Mouse (Mus musculus) lung, embryonic 16.5 days (tissue): Measurements from ENCODE around the gene Gtf2h1. TPM values are rescaled to one million over a fixed set of nuclear protein-coding genes. Genes with fewer than 3 reads are reported as not detected.
"Not testable (repeated sequence)": the region's sequence is repeated elsewhere in the genome, so short reads cannot be mapped to it uniquely, and the experiment has no call there.

Experiments used
- ATAC-seq: fragments of 200-750 bp; cut with Nextera tagmentation; 2 replicates; pipeline ENCODE4 v1.8.0; 2017; ENCODE audit warnings: low read depth, mild to moderate bottlenecking, moderate library complexity
- H3K27ac ChIP-seq: fragments of 300-500 bp; sonication (generic); 2 replicates; pipeline ENCODE4 v1.5.1; 2014; ENCODE audit warnings: mild to moderate bottlenecking, control low read depth, low read length
- H3K27me3 ChIP-seq: fragments of 300-500 bp; sonication (generic); 2 replicates; pipeline ENCODE4 v1.6.1; 2014; ENCODE audit warnings: low read depth, low read length, mixed read lengths; ENCODE audit not compliant: control insufficient read depth, insufficient read depth
- H3K36me3 ChIP-seq: fragments of 300-500 bp; sonication (generic); 2 replicates; pipeline ENCODE4 v1.6.1; 2014; ENCODE audit warnings: low read length; ENCODE audit not compliant: control insufficient read depth, insufficient read depth
- H3K4me1 ChIP-seq: fragments of 300-500 bp; sonication (generic); replicated peaks from 2 replicates; pipeline ENCODE4 v1.6.1; 2014; ENCODE audit warnings: low read length, mixed read lengths; ENCODE audit not compliant: control insufficient read depth, insufficient read depth
- H3K4me2 ChIP-seq: fragments of 300-500 bp; sonication (generic); 2 replicates; pipeline ENCODE4 v1.6.1; 2014; ENCODE audit warnings: low read depth, low read length, control low read depth
- H3K4me3 ChIP-seq: fragments of 300-500 bp; sonication (generic); 2 replicates; pipeline ENCODE4 v1.5.1; 2014; ENCODE audit warnings: mild to moderate bottlenecking, low read length, control low read depth
- H3K9ac ChIP-seq: fragments of 300-500 bp; sonication (generic); 2 replicates; pipeline ENCODE4 v1.6.1; 2014; ENCODE audit warnings: low read length, control low read depth
- H3K9me3 ChIP-seq: fragments of 300-500 bp; sonication (generic); 2 replicates; pipeline ENCODE4 v1.6.1; 2016; ENCODE audit warnings: low read length; ENCODE audit not compliant: control insufficient read depth
- WGBS: fragments of 180-500 bp; shearing (Covaris S2); extraction: QIAGEN DNeasy Blood & Tissue Kit; methylation state at CpG from one replicate; pipeline ENCODE4 v1.1.7; 2014; 5-methylcytosine and 5-hydroxymethylcytosine counted together
- polyA plus RNA-seq: library from polyadenylated mRNA; unstranded; fragments of >200 nt; fragmentation: Nextera tagmentation; extraction: Ambion mirVana; gene quantifications from 2 replicates; pipeline ENCODE4 v1.2.1, GENCODE M21; 2015

Gene Gtf2h1
- polyA plus RNA-seq, 1 experiment from 2014 or later, result 40.6 TPM

GRCm38 (mm10) chr7:46770706-46771105, 25.2 kb upstream of the Gtf2h1 start:
- no peak; the same call in 1 of the 2 replicates for ATAC-seq

GRCm38 (mm10) chr7:46789177-46789849, 6.6 kb upstream of the Gtf2h1 start:
- WGBS, result 83% methylated on average over 5 of the region's 5 CpGs
- H3K36me3 ChIP-seq, result peaks cover 19% of the 10 kb centered on the region
- ATAC-seq, result no peak

More at GRCm38 (mm10) chr7:46770706-46771105, 25.2 kb upstream of the Gtf2h1 start:
- Histone ChIP-seq H3K27me3 (no peaks in the 10 kb centered on the region), H3K27ac (no peak overlapping the region), H3K4me2 (no peak overlapping the region), H3K9ac (no peak overlapping the region), H3K9me3 (no peaks in the 10 kb centered on the region), H3K36me3 (peaks cover 12% of the 10 kb centered on the region), H3K4me1 (no peaks in the 10 kb centered on the region; the same call in 1 of the 2 replicates), H3K4me3 (no peak overlapping the region)
- 52% methylated on average over 4 of the region's 4 CpGs for WGBS

DNA sequence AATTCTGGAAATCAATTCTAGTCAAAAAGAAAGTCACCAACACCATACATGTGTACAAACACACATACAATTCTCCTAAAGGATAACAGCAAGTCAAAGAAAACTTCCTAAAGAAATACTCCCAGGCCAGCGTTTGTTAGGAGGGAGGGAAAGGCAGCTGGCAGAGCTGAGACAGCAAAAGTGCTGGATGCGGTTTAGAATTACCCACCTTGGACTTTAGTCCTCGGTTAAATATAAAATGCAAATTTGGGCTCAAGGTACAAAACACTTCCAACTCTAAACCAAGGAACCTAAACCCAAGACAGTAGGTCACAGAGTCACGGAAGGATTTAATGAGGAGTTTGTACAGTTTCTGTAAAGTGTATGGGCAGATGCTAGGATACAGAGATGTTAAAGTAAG, 2.0 kb upstream of the Gtf2h1 start:
- WGBS, result 85% methylated on average over 4 of the region's 4 CpGs
- peaks cover 15% of the 10 kb centered on the region for H3K4me1 ChIP-seq

More at GRCm38 (mm10) chr7:46789177-46789849, 6.6 kb upstream of the Gtf2h1 start:
- Histone ChIP-seq H3K27me3 (no peaks in the 10 kb centered on the region), H3K9ac (no peak overlapping the region), H3K4me3 (no peak overlapping the region), H3K4me1 (no peaks in the 10 kb centered on the region), H3K4me2 (no peak overlapping the region), H3K9me3 (no peaks in the 10 kb centered on the region), H3K27ac (no peak overlapping the region)

DNA sequence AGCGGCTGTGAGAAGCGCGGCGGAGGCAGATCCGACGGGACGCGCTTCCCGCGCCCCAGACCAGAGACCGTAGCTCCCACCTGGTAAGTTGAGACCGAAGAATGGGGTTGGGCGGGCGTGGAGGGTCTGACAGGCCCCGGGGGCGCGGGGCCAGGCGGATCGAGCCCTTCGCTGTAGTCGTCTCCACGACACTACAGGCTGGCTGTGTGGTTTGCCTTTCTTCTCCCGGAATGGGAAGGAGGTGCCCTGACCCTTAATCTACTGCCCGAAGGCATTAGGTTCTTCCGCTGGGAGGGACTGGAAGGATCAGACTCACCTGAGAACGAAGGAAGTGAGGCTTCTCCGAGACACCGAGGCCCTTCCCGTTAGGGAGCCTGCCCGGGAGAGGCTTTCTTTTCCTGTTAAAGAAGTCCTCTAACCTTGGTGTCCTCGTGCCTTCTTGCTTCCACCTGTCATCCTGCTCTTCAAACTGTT, 340 bp downstream of the Gtf2h1 start:
- Histone ChIP-seq H3K4me3 (peak overlapping the region; percentile 84), H3K4me2 (peak overlapping the region; percentile 78), H3K36me3 (peaks cover 6% of the 10 kb centered on the region), H3K27me3 (no peaks in the 10 kb centered on the region), H3K27ac (peak overlapping the region; percentile 30), H3K9me3 (no peaks in the 10 kb centered on the region), H3K9ac (peak overlapping the region; percentile 92), H3K4me1 (peaks cover 15% of the 10 kb centered on the region)
- no peak; the same call in 1 of the 2 replicates for ATAC-seq
- WGBS, result under 1% methylated on average over 31 of the region's 31 CpGs

More for the DNA sequence above, 2.0 kb upstream of the Gtf2h1 start:
- Histone ChIP-seq H3K4me3 (no peak overlapping the region), H3K36me3 (no peaks in the 10 kb centered on the region), H3K4me2 (no peak overlapping the region), H3K27me3 (no peaks in the 10 kb centered on the region), H3K27ac (no peak overlapping the region), H3K9me3 (no peaks in the 10 kb centered on the region), H3K9ac (no peak overlapping the region)
- ATAC-seq, result no peak

GRCm38 (mm10) chr7:46796779-46797178, 876 bp downstream of the Gtf2h1 start:
- no peak for ATAC-seq
- Histone ChIP-seq H3K9me3 (no peaks in the 10 kb centered on the region), H3K36me3 (peaks cover 10% of the 10 kb centered on the region), H3K27me3 (no peaks in the 10 kb centered on the region), H3K4me1 (peaks cover 15% of the 10 kb centered on the region), H3K4me3 (peak overlapping the region; percentile 84), H3K4me2 (peak overlapping the region; percentile 78), H3K9ac (peak overlapping the region; percentile 92; the same call in 1 of the 2 replicates), H3K27ac (no peak overlapping the region)
- WGBS, result 45% methylated on average over 6 of the region's 6 CpGs

GRCm38 (mm10) chr7:46810325-46810724, 14.4 kb downstream of the Gtf2h1 start:
- Histone ChIP-seq H3K4me1 (no peaks in the 10 kb centered on the region), H3K4me2 (no peak overlapping the region), H3K36me3 (peaks cover 46% of the 10 kb centered on the region), H3K27me3 (no peaks in the 10 kb centered on the region), H3K27ac (no peak overlapping the region), H3K4me3 (no peak overlapping the region), H3K9ac (no peak overlapping the region), H3K9me3 (no peaks in the 10 kb centered on the region)
- 92% methylated on average over 6 of the region's 6 CpGs for WGBS
- ATAC-seq, result no peak

GRCm38 (mm10) chr7:46814012-46814411, 18.1 kb downstream of the Gtf2h1 start:
- no peak overlapping the region for H3K4me2 ChIP-seq
- H3K27me3 ChIP-seq, result no peaks in the 10 kb centered on the region
- peaks cover 50% of the 10 kb centered on the region for H3K36me3 ChIP-seq
- WGBS, result 88% methylated on average over 4 of the region's 4 CpGs
- no peaks in the 10 kb centered on the region for H3K4me1 ChIP-seq
- H3K9me3 ChIP-seq, result no peaks in the 10 kb centered on the region
- ATAC-seq, result no peak
- no peak overlapping the region for H3K9ac ChIP-seq
- no peak overlapping the region for H3K27ac ChIP-seq
- no peak overlapping the region for H3K4me3 ChIP-seq

DNA sequence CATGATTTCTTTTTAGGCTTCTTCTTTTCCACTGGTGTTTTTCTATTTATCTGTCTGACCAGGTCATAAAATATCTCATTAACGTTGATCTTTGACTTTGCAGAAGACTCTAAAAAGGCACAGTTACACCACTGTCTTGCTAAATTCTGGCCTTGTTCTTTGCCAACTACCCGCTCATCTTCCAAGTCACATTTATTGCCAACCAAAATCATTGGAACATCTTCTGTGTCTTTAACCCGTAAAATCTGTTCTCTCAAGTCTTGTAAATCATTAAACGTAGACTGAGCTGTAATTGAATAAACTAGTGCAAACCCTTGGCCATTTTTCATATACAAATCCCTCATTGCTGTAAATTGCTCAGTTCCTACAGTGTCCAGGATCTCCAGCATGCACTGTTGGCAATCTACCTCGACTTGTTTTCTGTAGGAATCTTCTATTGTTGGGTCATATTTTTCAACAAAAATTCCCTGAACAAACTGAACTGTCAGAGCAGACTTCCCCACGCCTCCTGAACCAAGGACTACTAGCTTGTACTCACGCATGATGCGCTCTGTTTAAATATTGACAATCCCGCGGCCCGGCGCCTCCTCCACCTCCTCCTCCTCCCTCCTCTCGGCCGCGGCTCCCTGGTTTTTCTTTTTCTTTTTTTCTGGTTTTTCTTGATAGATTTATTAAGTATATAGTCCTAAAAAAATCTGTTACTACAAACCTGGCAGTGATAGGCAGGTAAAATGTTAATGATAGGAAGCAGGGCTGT, 25.2 kb downstream of the Gtf2h1 start:
- not testable (repeated sequence) for ATAC-seq, H3K9ac ChIP-seq, H3K27me3 ChIP-seq, H3K27ac ChIP-seq, H3K9me3 ChIP-seq, H3K4me3 ChIP-seq, H3K4me2 ChIP-seq, H3K4me1 ChIP-seq
- 70% methylated on average over 15 of the region's 15 CpGs for WGBS
- peaks cover 31% of the 10 kb centered on the region for H3K36me3 ChIP-seq
